ENCODE assay signal across 7 mouse cellular contexts in the genomic region with DNA sequence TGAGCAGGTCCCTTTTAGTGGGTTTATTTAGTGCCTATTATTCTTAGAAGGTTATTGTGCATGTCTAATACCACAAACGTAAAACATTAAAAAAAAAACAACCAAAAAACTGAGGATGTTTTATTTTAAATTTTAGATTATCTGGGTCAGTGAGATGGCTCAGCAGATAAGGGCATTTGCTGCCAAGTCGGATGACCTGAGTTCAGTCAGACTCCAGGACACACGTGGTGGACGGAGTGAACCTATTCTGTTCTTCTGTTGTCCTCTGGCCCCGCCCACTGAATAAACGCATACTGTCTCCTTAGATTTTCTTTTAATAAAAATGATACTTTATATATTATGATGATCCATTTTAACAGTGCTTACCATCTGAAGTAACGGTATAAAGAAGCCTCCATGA. TPM values are rescaled to one million over a fixed set of nuclear protein-coding genes. Genes with fewer than 3 reads are reported as not detected.
A peak's percentile ranks its signal among the peaks of the same experiment; 100 is the strongest.
DNase-seq lines count a peak whose midpoint lies in the region; ATAC-seq and TF ChIP-seq lines count a peak whose summit lies in the region.

No protein-coding gene starts in this region.

- H3K27me3 ChIP-seq in forebrain, embryonic 16.5 days (replicated peaks; ENCODE audit: control insufficient read depth, insufficient read depth, low read length) = no peaks in the 10 kb centered on the region

- H3K4me2 ChIP-seq in forebrain, embryonic 16.5 days (ENCODE audit: low read length) = peak overlapping the region; percentile 89

- no peaks in the 10 kb centered on the region for H3K36me3 ChIP-seq in forebrain, embryonic 16.5 days (ENCODE audit: control insufficient read depth, insufficient read depth)

- DNase-seq in thymus, postnatal 4 days = peak; percentile 15
- DNase-seq in thymus, postnatal 0 days (ENCODE audit: low spot score) = no peak
- DNase-seq in kidney, postnatal 25 days = peak; percentile 64 to 83
- DNase-seq in left cerebral cortex, adult 2 months (ENCODE audit: extremely low spot score in 1 of 2, low spot score in 2 of 2) = no peak
- no peak for DNase-seq in left cerebral cortex, adult 8-10 months (ENCODE audit: low spot score in 2 of 2)
- DNase-seq in right cerebral cortex, postnatal 25 days = no peak

- no peak overlapping the region for H3K4me3 ChIP-seq in forebrain, embryonic 16.5 days (replicated peaks; ENCODE audit: low read length)
- no peak overlapping the region for H3K4me3 ChIP-seq in left cerebral cortex, adult 2 months

- intact Hi-C loops in left cerebral cortex, adult 2 months (cut with DNase I) = loop anchor here (2.0 to 5.0 kb wide), 3 partner anchors 23 to 689 kb away; no protein-coding TSS in a partner anchor

- no peak overlapping the region for H3K9ac ChIP-seq in forebrain, embryonic 16.5 days (replicated peaks; ENCODE audit: low read depth, low read length)

- peaks cover 11% of the 10 kb centered on the region for H3K4me1 ChIP-seq in forebrain, embryonic 16.5 days (replicated peaks; ENCODE audit: control insufficient read depth, insufficient read depth, low read length)

- H3K9me3 ChIP-seq in forebrain, embryonic 16.5 days (ENCODE audit: control insufficient read depth, low read length) = no peaks in the 10 kb centered on the region

- H3K27ac ChIP-seq in forebrain, embryonic 16.5 days (ENCODE audit: low read length) = no peak overlapping the region
- H3K27ac ChIP-seq in left cerebral cortex, adult 2 months = no peak overlapping the region

- ATAC-seq in forebrain, embryonic 16.5 days = no peak

- no peak for TF ChIP-seq CTCF in left cerebral cortex, adult 2 months (IDR thresholded peaks at IDR 0.05)

- 42% methylated on average over 7 of the region's 7 CpGs for WGBS in forebrain, embryonic 16.5 days

RNA-seq across cellular contexts. Expression of gene Adk, which starts 1.2 kb away (rescaled TPM):
- 98.5 and 102 TPM in 2 replicates for polyA plus RNA-seq in thymus, postnatal 0 days (2015; fragmentation: Nextera tagmentation; extraction: Ambion mirVana)
- 71.9 and 82.3 TPM in 2 replicates for polyA plus RNA-seq in forebrain, embryonic 16.5 days (2015; fragmentation: Nextera tagmentation; extraction: Ambion mirVana)
- total RNA-seq in left cerebral cortex, adult 2 months (2021) = 10 to 100 TPM; 59.5 to 69.6 TPM
- total RNA-seq in left cerebral cortex, adult 8-10 months (2022) = 10 to 100 TPM; 76.2 to 82.1 (median 79.9) TPM

RNA-seq across cellular contexts. Expression of gene Ap3m1, which starts 1.3 kb away (rescaled TPM):
- polyA plus RNA-seq in thymus, postnatal 0 days (2015; fragmentation: Nextera tagmentation; extraction: Ambion mirVana) = 51.0 and 55.7 TPM in 2 replicates
- polyA plus RNA-seq in forebrain, embryonic 16.5 days (2015; fragmentation: Nextera tagmentation; extraction: Ambion mirVana) = 101 and 109 TPM in 2 replicates
- total RNA-seq in left cerebral cortex, adult 2 months (2021) = 10 to 100 TPM; 62.5 to 64.3 TPM
- 10 to 100 TPM; 56.2 to 70.4 (median 64.6) TPM for total RNA-seq in left cerebral cortex, adult 8-10 months (2022)

Comparison
In these comparisons a context has a peak if more than half of its experiments do, and no peak if none do; other contexts are left out.
1. DNase-seq: peak in thymus, postnatal 4 days (single experiment) and kidney, postnatal 25 days (2 of 2); none in thymus, postnatal 0 days (single experiment), left cerebral cortex, adult 2 months (0 of 2), left cerebral cortex, adult 8-10 months (0 of 2) and right cerebral cortex, postnatal 25 days (single experiment).